Mouse (Mus musculus): Measurements from ENCODE around the gene Slc16a8. TPM values are rescaled to one million over a fixed set of nuclear protein-coding genes. Genes with fewer than 3 reads are reported as not detected.

Gene Slc16a8
- under 1 TPM; 0.17 TPM for total RNA-seq (2021)
- long read RNA-seq, experiment 1 = 0 reads
- long read RNA-seq, experiment 2 = 0 reads

- no peak for DNase-seq (ENCODE audit: low spot score in 2 of 2)
These were observed at the start of gene Slc16a8 for GRCm38 (mm10) chr15:79254661-79255060. TSS of gene Slc16a8 (minus strand) at chr15:79254761.

- DNase-seq (ENCODE audit: low spot score in 2 of 2) = no peak
These were observed 49.2 kb upstream of the Slc16a8 start for GRCm38 (mm10) chr15:79303725-79304124.

GRCm38 (mm10) chr15:79299563-79300155 lies 45.1 kb upstream of the Slc16a8 start:
- DNase-seq (ENCODE audit: low spot score in 2 of 2) = no peak

GRCm38 (mm10) chr15:79298553-79298952 lies 44.0 kb upstream of the Slc16a8 start:
- DNase-seq (ENCODE audit: low spot score in 2 of 2) = no peak

- no peak for DNase-seq (ENCODE audit: low spot score in 2 of 2)
These were observed 38.2 kb upstream of the Slc16a8 start for GRCm38 (mm10) chr15:79292779-79293178.

- DNase-seq (ENCODE audit: low spot score in 2 of 2) = no peak
These were observed 35.8 kb upstream of the Slc16a8 start for GRCm38 (mm10) chr15:79290340-79290739.

GRCm38 (mm10) chr15:79289441-79289840 lies 34.9 kb upstream of the Slc16a8 start:
- no peak for DNase-seq (ENCODE audit: low spot score in 2 of 2)

- DNase-seq (ENCODE audit: low spot score in 2 of 2) = no peak
These were observed 33.8 kb upstream of the Slc16a8 start for GRCm38 (mm10) chr15:79288387-79288786.

- DNase-seq (ENCODE audit: low spot score in 2 of 2) = no peak
These were observed 32.5 kb upstream of the Slc16a8 start for GRCm38 (mm10) chr15:79287091-79287490.

GRCm38 (mm10) chr15:79286141-79286540 lies 31.6 kb upstream of the Slc16a8 start:
- no peak for DNase-seq (ENCODE audit: low spot score in 2 of 2)

- no peak for DNase-seq (ENCODE audit: low spot score in 2 of 2)
These were observed 30.8 kb upstream of the Slc16a8 start, which contains the start of gene Baiap2l2 for GRCm38 (mm10) chr15:79285399-79285798. TSS of gene Baiap2l2 (minus strand) at chr15:79285537.

GRCm38 (mm10) chr15:79283371-79283770 lies 28.8 kb upstream of the Slc16a8 start:
- no peak for DNase-seq (ENCODE audit: low spot score in 2 of 2)

GRCm38 (mm10) chr15:79282434-79282833 lies 27.9 kb upstream of the Slc16a8 start:
- DNase-seq (ENCODE audit: low spot score in 2 of 2) = no peak

- no peak for DNase-seq (ENCODE audit: low spot score in 2 of 2)
These were observed 26.8 kb upstream of the Slc16a8 start for GRCm38 (mm10) chr15:79281389-79281788.

- DNase-seq (ENCODE audit: low spot score in 2 of 2) = no peak
These were observed 26.3 kb upstream of the Slc16a8 start for GRCm38 (mm10) chr15:79280850-79281249.

- no peak for DNase-seq (ENCODE audit: low spot score in 2 of 2)
These were observed 25.6 kb upstream of the Slc16a8 start for GRCm38 (mm10) chr15:79280209-79280608.

- no peak for DNase-seq (ENCODE audit: low spot score in 2 of 2)
These were observed 23.2 kb upstream of the Slc16a8 start for GRCm38 (mm10) chr15:79277728-79278127.

GRCm38 (mm10) chr15:79273020-79273419 lies 18.5 kb upstream of the Slc16a8 start:
- no peak for DNase-seq (ENCODE audit: low spot score in 2 of 2)

GRCm38 (mm10) chr15:79271124-79271746 lies 16.7 kb upstream of the Slc16a8 start:
- no peak for DNase-seq (ENCODE audit: low spot score in 2 of 2)

- DNase-seq (ENCODE audit: low spot score in 2 of 2) = no peak
These were observed 16.0 kb upstream of the Slc16a8 start for GRCm38 (mm10) chr15:79270317-79271123.

- no peak for DNase-seq (ENCODE audit: low spot score in 2 of 2)
These were observed 14.0 kb upstream of the Slc16a8 start for GRCm38 (mm10) chr15:79268521-79268920.

GRCm38 (mm10) chr15:79265384-79265783 lies 10.8 kb upstream of the Slc16a8 start:
- DNase-seq (ENCODE audit: low spot score in 2 of 2) = no peak
